13 mouse cellular contexts compared by ENCODE assay signal in genomic region chr9:40671323-40671930, GRCm38 (mm10). TPM values are rescaled to one million over a fixed set of nuclear protein-coding genes. Genes with fewer than 3 reads are reported as not detected.
DNase-seq lines count a peak whose midpoint lies in the region; ATAC-seq and TF ChIP-seq lines count a peak whose summit lies in the region.
"Had no signal": no experiment of that assay in that cellular context is flagged by ENCODE, and none has a peak within 500 bp of the region (broad histone marks: within the 10 kb centered on the region; RNA-seq: fewer than 3 reads in every experiment).

No protein-coding gene starts in this region.

- no peaks in the 10 kb centered on the region for H3K27me3 ChIP-seq in intestine, embryonic 14.5 days (replicated peaks; ENCODE audit: control insufficient read depth, insufficient read depth, low read length)
- no peaks in the 10 kb centered on the region for H3K27me3 ChIP-seq in intestine, postnatal 0 days (replicated peaks; ENCODE audit: control insufficient read depth, insufficient read depth, low read length)
- H3K27me3 ChIP-seq in embryonic facial prominence, embryonic 11.5 days (ENCODE audit: control insufficient read depth, insufficient read depth, low read length) = no peaks in the 10 kb centered on the region
- no peaks in the 10 kb centered on the region for H3K27me3 ChIP-seq in hindbrain, embryonic 15.5 days
- H3K27me3 ChIP-seq: liver, embryonic 15.5 days had no signal

- H3K4me1 ChIP-seq in intestine, embryonic 14.5 days (replicated peaks; ENCODE audit: control insufficient read depth, insufficient read depth, low read length) = peaks cover 25% of the 10 kb centered on the region
- no peaks in the 10 kb centered on the region for H3K4me1 ChIP-seq in intestine, postnatal 0 days (replicated peaks; ENCODE audit: control insufficient read depth, insufficient read depth, low read length)
- H3K4me1 ChIP-seq in embryonic facial prominence, embryonic 11.5 days (ENCODE audit: control insufficient read depth, insufficient read depth, low read length) = no peaks in the 10 kb centered on the region
- peaks cover 10% of the 10 kb centered on the region for H3K4me1 ChIP-seq in hindbrain, embryonic 15.5 days (replicated peaks)
- H3K4me1 ChIP-seq: liver, embryonic 15.5 days had no signal

- no peak overlapping the region for H3K9ac ChIP-seq in intestine, embryonic 14.5 days (ENCODE audit: low read length)
- H3K9ac ChIP-seq in intestine, postnatal 0 days (ENCODE audit: low read depth, low read length) = no peak overlapping the region
- H3K9ac ChIP-seq in embryonic facial prominence, embryonic 11.5 days (replicated peaks; ENCODE audit: low read length) = no peak overlapping the region
- H3K9ac ChIP-seq in hindbrain, embryonic 15.5 days = no peak overlapping the region
- H3K9ac ChIP-seq: liver, embryonic 15.5 days had no signal

- peak; percentile 56 for ATAC-seq in intestine, embryonic 14.5 days (replicated peaks; ENCODE audit: low FRiP score, low TSS enrichment, low read depth)
- ATAC-seq in intestine, postnatal 0 days = no peak
- ATAC-seq in embryonic facial prominence, embryonic 11.5 days (replicated peaks; ENCODE audit: insufficient number of reproducible peaks, low FRiP score, low TSS enrichment, low read depth) = peak; percentile 58; the same call in 1 of the 2 replicates
- peak; percentile 35; the same call in 1 of the 2 replicates for ATAC-seq in hindbrain, embryonic 15.5 days (ENCODE audit: low FRiP score, low read depth)
- no peak for ATAC-seq in inflammation-experienced regulatory T-cells, adult 6 months
- ATAC-seq: activated CD4-positive, CD25-positive, alpha-beta regulatory T cell, adult 4 months; intestine, embryonic 16.5 days had no signal

- no peak overlapping the region for H3K4me2 ChIP-seq in intestine, embryonic 14.5 days (ENCODE audit: low read length)
- H3K4me2 ChIP-seq in intestine, postnatal 0 days (replicated peaks; ENCODE audit: low read depth) = no peak overlapping the region
- H3K4me2 ChIP-seq in embryonic facial prominence, embryonic 11.5 days (ENCODE audit: low read depth, low read length) = no peak overlapping the region
- no peak overlapping the region for H3K4me2 ChIP-seq in hindbrain, embryonic 15.5 days
- H3K4me2 ChIP-seq: heart, embryonic 11.5 days; liver, embryonic 15.5 days had no signal

- H3K4me3 ChIP-seq in intestine, embryonic 14.5 days (ENCODE audit: low read depth, low read length) = no peak overlapping the region
- no peak overlapping the region for H3K4me3 ChIP-seq in intestine, postnatal 0 days (ENCODE audit: low read depth, low read length)
- no peak overlapping the region for H3K4me3 ChIP-seq in embryonic facial prominence, embryonic 11.5 days (ENCODE audit: low read depth, low read length)
- no peak overlapping the region for H3K4me3 ChIP-seq in hindbrain, embryonic 15.5 days
- H3K4me3 ChIP-seq: liver, embryonic 15.5 days had no signal

- 36% methylated on average over 4 of the region's 4 CpGs for WGBS in intestine, embryonic 14.5 days
- 41% methylated on average over 4 of the region's 4 CpGs for WGBS in intestine, postnatal 0 days
- 45% methylated on average over 4 of the region's 4 CpGs for WGBS in embryonic facial prominence, embryonic 11.5 days
- 26% methylated on average over 4 of the region's 4 CpGs for WGBS in hindbrain, embryonic 15.5 days

- H3K36me3 ChIP-seq in intestine, embryonic 14.5 days (ENCODE audit: control insufficient read depth, insufficient read depth, low read length) = no peaks in the 10 kb centered on the region
- H3K36me3 ChIP-seq in intestine, postnatal 0 days (ENCODE audit: control insufficient read depth, insufficient read depth) = no peaks in the 10 kb centered on the region
- H3K36me3 ChIP-seq in embryonic facial prominence, embryonic 11.5 days (replicated peaks; ENCODE audit: control insufficient read depth, insufficient read depth, low read depth, low read length) = no peaks in the 10 kb centered on the region
- H3K36me3 ChIP-seq in hindbrain, embryonic 15.5 days = no peaks in the 10 kb centered on the region
- H3K36me3 ChIP-seq: liver, embryonic 15.5 days had no signal

- no peaks in the 10 kb centered on the region for H3K9me3 ChIP-seq in intestine, embryonic 14.5 days (ENCODE audit: control insufficient read depth, low read length)
- no peaks in the 10 kb centered on the region for H3K9me3 ChIP-seq in intestine, postnatal 0 days (ENCODE audit: control insufficient read depth)
- H3K9me3 ChIP-seq in embryonic facial prominence, embryonic 11.5 days (replicated peaks; ENCODE audit: control insufficient read depth, low read length) = no peaks in the 10 kb centered on the region
- no peaks in the 10 kb centered on the region for H3K9me3 ChIP-seq in hindbrain, embryonic 15.5 days
- H3K9me3 ChIP-seq: liver, embryonic 15.5 days had no signal

- H3K27ac ChIP-seq in intestine, embryonic 14.5 days (ENCODE audit: low read depth) = 0 out of 2 replicates have a peak overlapping the region, but pooled peaks have one; percentile 22
- no peak overlapping the region; the same call in 1 of the 2 replicates for H3K27ac ChIP-seq in intestine, postnatal 0 days (ENCODE audit: low read depth, low read length)
- no peak overlapping the region for H3K27ac ChIP-seq in embryonic facial prominence, embryonic 11.5 days (replicated peaks; ENCODE audit: low read depth, low read length)
- H3K27ac ChIP-seq in hindbrain, embryonic 15.5 days (replicated peaks) = no peak overlapping the region
- H3K27ac ChIP-seq: liver, embryonic 15.5 days had no signal

- TF ChIP-seq CTCF in intestine, postnatal 0 days (IDR thresholded peaks at IDR 0.05; ENCODE audit: low read depth) = no peak

- DNase-seq in intestine, embryonic 14.5 days (ENCODE audit: low spot score) = no peak
- peak; percentile 38 for DNase-seq in embryonic facial prominence, embryonic 11.5 days (ENCODE audit: low spot score)
- peak; percentile 49 for DNase-seq in retina, embryonic 14.5 days (ENCODE audit: low spot score)
- DNase-seq in heart, adult 11 months = no peak
- no peak for DNase-seq in frontal cortex, postnatal 14 days (ENCODE audit: low spot score in 2 of 2)
- DNase-seq: layer of hippocampus, adult 9-11 months had no signal

RNA-seq across cellular contexts. Expression of gene Gm21915, which starts 1.0 kb away (rescaled TPM):
- polyA plus RNA-seq in intestine, embryonic 14.5 days (2014; fragmentation: Nextera tagmentation; extraction: Ambion mirVana) = not detected in 2 replicates
- polyA plus RNA-seq in intestine, postnatal 0 days (2015; fragmentation: Nextera tagmentation; extraction: Ambion mirVana) = not detected in 2 replicates
- not detected in 2 replicates for polyA plus RNA-seq in embryonic facial prominence, embryonic 11.5 days (2014; fragmentation: Nextera tagmentation; extraction: Ambion mirVana)
- not detected in 2 replicates for polyA plus RNA-seq in hindbrain, embryonic 15.5 days (2015; fragmentation: Nextera tagmentation; extraction: Ambion mirVana)
- not detected for polyA plus RNA-seq in inflammation-experienced regulatory T-cells, adult 6 months (2017; shearing (Covaris generic))
- polyA plus RNA-seq: activated CD4-positive, CD25-positive, alpha-beta regulatory T cell, adult 4 months; heart, embryonic 11.5 days; intestine, embryonic 16.5 days; liver, embryonic 15.5 days had no signal

RNA-seq across cellular contexts. Expression of gene Clmp, which starts 14.3 kb away (rescaled TPM):
- 43.5 and 43.9 TPM in 2 replicates for polyA plus RNA-seq in intestine, embryonic 14.5 days (2014; fragmentation: Nextera tagmentation; extraction: Ambion mirVana)
- 23.0 and 25.2 TPM in 2 replicates for polyA plus RNA-seq in intestine, postnatal 0 days (2015; fragmentation: Nextera tagmentation; extraction: Ambion mirVana)
- 59.8 and 72.3 TPM in 2 replicates for polyA plus RNA-seq in embryonic facial prominence, embryonic 11.5 days (2014; fragmentation: Nextera tagmentation; extraction: Ambion mirVana)
- polyA plus RNA-seq in hindbrain, embryonic 15.5 days (2015; fragmentation: Nextera tagmentation; extraction: Ambion mirVana) = 48.4 and 51.1 TPM in 2 replicates
- not detected for polyA plus RNA-seq in inflammation-experienced regulatory T-cells, adult 6 months (2017; shearing (Covaris generic))

Comparison
In these comparisons a context has a peak if more than half of its experiments do, and no peak if none do; other contexts are left out.
1. ATAC-seq: peak in intestine, embryonic 14.5 days (single experiment), embryonic facial prominence, embryonic 11.5 days (single experiment) and hindbrain, embryonic 15.5 days (single experiment); none in intestine, postnatal 0 days (single experiment) and inflammation-experienced regulatory T-cells, adult 6 months (single experiment).
2. DNase-seq: peak in embryonic facial prominence, embryonic 11.5 days (single experiment) and retina, embryonic 14.5 days (single experiment); none in intestine, embryonic 14.5 days (single experiment), heart, adult 11 months (single experiment) and frontal cortex, postnatal 14 days (0 of 2).
3. RNA of gene Clmp, which starts 14.3 kb away (polyA plus RNA-seq): 59.8 to 72.3 TPM in embryonic facial prominence, embryonic 11.5 days, 48.4 to 51.1 TPM in hindbrain, embryonic 15.5 days, 43.5 to 43.9 TPM in intestine, embryonic 14.5 days and 23.0 to 25.2 TPM in intestine, postnatal 0 days; not detected in inflammation-experienced regulatory T-cells, adult 6 months; every median in the first group is over 10 times any median in the second.